Mouse (Mus musculus): ENCODE results near the gene Gm45717. TPM values are rescaled to one million over a fixed set of nuclear protein-coding genes. Genes with fewer than 3 reads are reported as not detected.

Gene Gm45717
- polyA plus RNA-seq, 1 experiment from 2014 or later: not detected

- ATAC-seq (replicated peaks): no peak
- Histone ChIP-seq H3K9ac (replicated peaks) (no peak overlapping the region), H3K27ac (replicated peaks) (no peak overlapping the region), H3K27me3 (no peaks in the 10 kb centered on the region), H3K4me3 (no peak overlapping the region), H3K36me3 (no peaks in the 10 kb centered on the region), H3K4me2 (replicated peaks) (no peak overlapping the region), H3K4me1 (peaks cover 13% of the 10 kb centered on the region), H3K9me3 (no peaks in the 10 kb centered on the region)
- WGBS: 44% methylated on average over 3 of the region's 3 CpGs
Measured at GRCm38 (mm10) chr7:140938436-140938835, 17.3 kb downstream of the Gm45717 start.

DNA sequence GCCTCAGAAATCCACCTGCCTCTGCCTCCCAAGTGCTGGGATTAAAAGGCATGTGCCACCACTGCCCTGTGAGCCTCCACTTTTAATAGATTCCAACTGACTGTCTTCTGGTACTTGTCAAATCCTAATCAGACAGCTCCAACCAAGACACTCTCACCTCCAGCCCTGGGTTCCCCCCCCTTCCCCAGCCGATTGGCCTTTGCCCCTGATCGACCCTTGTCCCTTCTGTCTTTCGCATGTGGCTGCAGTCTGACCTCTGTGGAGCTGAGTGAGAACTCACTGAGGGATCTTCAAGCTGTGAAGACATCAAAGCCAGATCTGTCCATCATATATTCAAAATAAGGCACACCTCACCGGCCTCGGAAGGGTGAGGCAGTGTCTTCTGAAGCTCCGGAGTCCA lies 28.6 kb downstream of the Gm45717 start:
- Histone ChIP-seq H3K9ac (replicated peaks) (no peak overlapping the region), H3K4me2 (replicated peaks) (no peak overlapping the region), H3K36me3 (no peaks in the 10 kb centered on the region), H3K27ac (replicated peaks) (no peak overlapping the region), H3K27me3 (peaks cover 30% of the 10 kb centered on the region), H3K4me3 (no peak overlapping the region), H3K9me3 (no peaks in the 10 kb centered on the region), H3K4me1 (peaks cover 15% of the 10 kb centered on the region)
- ATAC-seq (replicated peaks): no peak
- 93% methylated on average over 6 of the region's 6 CpGs for WGBS

- Histone ChIP-seq H3K4me2 (replicated peaks) (peak overlapping the region; percentile 84), H3K9ac (replicated peaks) (peak overlapping the region; percentile 32), H3K27ac (replicated peaks) (no peak overlapping the region), H3K9me3 (no peaks in the 10 kb centered on the region), H3K4me3 (peak overlapping the region; percentile 44), H3K27me3 (peaks cover 64% of the 10 kb centered on the region), H3K36me3 (no peaks in the 10 kb centered on the region), H3K4me1 (peaks cover 18% of the 10 kb centered on the region)
- WGBS: 16% methylated on average over 30 of the region's 30 CpGs
- ATAC-seq (replicated peaks): no peak
Measured at GRCm38 (mm10) chr7:140923070-140923775, 32.5 kb downstream of the Gm45717 start.

DNA sequence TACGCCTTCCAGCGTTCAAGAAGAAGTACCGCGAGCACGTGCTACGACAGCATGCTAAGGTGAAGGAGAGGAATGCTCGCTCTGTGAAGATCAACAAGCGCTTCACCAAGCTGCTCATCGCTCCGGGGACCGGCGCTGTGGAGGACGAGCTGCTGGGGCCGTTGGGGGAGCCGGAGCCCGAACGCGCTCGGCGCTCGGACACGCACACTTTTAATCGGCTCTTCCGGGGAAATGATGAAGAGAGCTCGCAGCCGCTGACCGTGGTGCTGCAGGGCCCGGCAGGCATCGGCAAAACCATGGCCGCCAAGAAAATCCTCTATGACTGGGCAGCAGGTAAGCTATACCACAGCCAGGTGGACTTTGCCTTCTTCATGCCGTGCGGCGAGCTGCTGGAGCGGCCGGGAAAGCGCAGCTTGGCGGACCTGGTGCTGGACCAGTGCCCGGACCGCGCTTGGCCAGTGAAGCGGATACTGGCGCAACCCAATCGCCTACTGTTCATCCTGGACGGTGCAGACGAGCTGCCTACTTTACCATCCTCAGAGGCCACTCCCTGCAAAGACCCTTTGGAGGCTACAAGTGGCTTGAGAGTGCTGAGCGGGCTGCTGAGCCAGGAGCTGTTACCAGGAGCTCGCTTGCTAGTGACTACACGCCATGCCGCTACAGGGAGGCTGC lies 33.2 kb downstream of the Gm45717 start:
- no peak overlapping the region for H3K27ac ChIP-seq (replicated peaks)
- under 1% methylated on average over 49 of the region's 49 CpGs for WGBS
- ATAC-seq (replicated peaks): peak; percentile 41; the same call in 1 of the 2 replicates
- peak overlapping the region; percentile 84 for H3K4me2 ChIP-seq (replicated peaks)
- H3K9me3 ChIP-seq: no peaks in the 10 kb centered on the region
- no peaks in the 10 kb centered on the region for H3K36me3 ChIP-seq
- H3K27me3 ChIP-seq: peaks cover 64% of the 10 kb centered on the region
- H3K9ac ChIP-seq (replicated peaks): peak overlapping the region; percentile 32
- peak overlapping the region; percentile 44 for H3K4me3 ChIP-seq
- peaks cover 18% of the 10 kb centered on the region for H3K4me1 ChIP-seq

- H3K4me1 ChIP-seq: peaks cover 18% of the 10 kb centered on the region
- H3K4me3 ChIP-seq: no peak overlapping the region
- ATAC-seq (replicated peaks): no peak
- H3K9me3 ChIP-seq: no peaks in the 10 kb centered on the region
- H3K4me2 ChIP-seq (replicated peaks): peak overlapping the region; percentile 84
- H3K27me3 ChIP-seq: peaks cover 67% of the 10 kb centered on the region
- H3K27ac ChIP-seq (replicated peaks): no peak overlapping the region
- H3K36me3 ChIP-seq: no peaks in the 10 kb centered on the region
- 30% methylated on average over 22 of the region's 22 CpGs for WGBS
- no peak overlapping the region for H3K9ac ChIP-seq (replicated peaks)
Measured at GRCm38 (mm10) chr7:140921225-140921975, 34.3 kb downstream of the Gm45717 start.

DNA sequence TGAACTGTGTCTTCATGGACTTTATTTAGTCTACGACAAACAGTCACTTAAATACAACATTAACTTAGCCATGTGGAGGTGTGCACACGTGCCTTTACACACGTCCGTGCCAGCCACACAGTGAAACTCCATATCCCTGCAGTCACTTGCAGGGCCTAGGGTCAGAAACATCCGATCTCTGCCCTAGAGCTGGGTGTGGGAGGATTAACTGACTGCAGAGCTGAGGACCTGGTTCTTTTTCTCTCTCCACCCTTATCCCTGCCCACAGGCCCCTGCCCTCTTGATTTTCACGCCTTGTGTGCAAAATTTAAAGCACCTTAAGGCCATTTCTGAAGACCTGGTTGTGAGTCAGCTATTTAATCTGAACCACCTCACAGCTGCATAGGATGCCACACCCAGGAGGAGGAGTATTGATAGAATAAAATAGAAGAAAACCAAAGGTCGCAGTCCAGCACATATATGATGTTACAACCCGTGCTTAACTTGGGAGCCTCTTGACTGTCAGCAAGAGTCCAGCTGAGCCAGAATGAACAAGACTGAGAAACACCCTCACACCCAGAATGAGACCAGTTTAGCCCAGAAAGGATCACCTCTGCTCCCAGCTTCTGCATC lies 35.2 kb downstream of the Gm45717 start, which contains the start of gene Nlrp6:
Gene Nlrp6 (plus strand): TSS at position 485 of the 612 bp plus-strand sequence.
- 81% methylated on average over 8 of the region's 8 CpGs for WGBS
- H3K4me3 ChIP-seq: no peak within 1 kb of the TSS
- no peak for ATAC-seq (replicated peaks)
- no peaks in the 10 kb centered on the region for H3K9me3 ChIP-seq
- no peak within 1 kb of the TSS for H3K9ac ChIP-seq (replicated peaks)
- no peak within 1 kb of the TSS for H3K27ac ChIP-seq (replicated peaks)
- peaks cover 18% of the 10 kb centered on the region for H3K4me1 ChIP-seq
- H3K36me3 ChIP-seq: no peaks in the 10 kb centered on the region
- H3K4me2 ChIP-seq (replicated peaks): peak within 1 kb of the TSS; percentile 84; the same call in 1 of the 2 replicates
- peaks cover 67% of the 10 kb centered on the region for H3K27me3 ChIP-seq

- 80% methylated on average over 4 of the region's 4 CpGs for WGBS
- Histone ChIP-seq H3K27me3 (peaks cover 64% of the 10 kb centered on the region), H3K4me3 (no peak overlapping the region), H3K4me1 (peaks cover 18% of the 10 kb centered on the region), H3K36me3 (no peaks in the 10 kb centered on the region), H3K4me2 (replicated peaks) (no peak overlapping the region), H3K9me3 (no peaks in the 10 kb centered on the region), H3K27ac (replicated peaks) (no peak overlapping the region), H3K9ac (replicated peaks) (no peak overlapping the region)
- ATAC-seq (replicated peaks): no peak
Measured at GRCm38 (mm10) chr7:140919911-140920310, 35.8 kb downstream of the Gm45717 start.

- Histone ChIP-seq H3K4me3 (no peak overlapping the region), H3K9ac (replicated peaks) (no peak overlapping the region), H3K4me1 (no peaks in the 10 kb centered on the region), H3K27ac (replicated peaks) (no peak overlapping the region), H3K4me2 (replicated peaks) (no peak overlapping the region), H3K27me3 (peaks cover 6% of the 10 kb centered on the region; the same call in 1 of the 2 replicates), H3K36me3 (no peaks in the 10 kb centered on the region), H3K9me3 (no peaks in the 10 kb centered on the region)
- 83% methylated on average over 8 of the region's 8 CpGs for WGBS
- no peak for ATAC-seq (replicated peaks)
Measured at GRCm38 (mm10) chr7:140914031-140914690, 41.6 kb downstream of the Gm45717 start.

DNA sequence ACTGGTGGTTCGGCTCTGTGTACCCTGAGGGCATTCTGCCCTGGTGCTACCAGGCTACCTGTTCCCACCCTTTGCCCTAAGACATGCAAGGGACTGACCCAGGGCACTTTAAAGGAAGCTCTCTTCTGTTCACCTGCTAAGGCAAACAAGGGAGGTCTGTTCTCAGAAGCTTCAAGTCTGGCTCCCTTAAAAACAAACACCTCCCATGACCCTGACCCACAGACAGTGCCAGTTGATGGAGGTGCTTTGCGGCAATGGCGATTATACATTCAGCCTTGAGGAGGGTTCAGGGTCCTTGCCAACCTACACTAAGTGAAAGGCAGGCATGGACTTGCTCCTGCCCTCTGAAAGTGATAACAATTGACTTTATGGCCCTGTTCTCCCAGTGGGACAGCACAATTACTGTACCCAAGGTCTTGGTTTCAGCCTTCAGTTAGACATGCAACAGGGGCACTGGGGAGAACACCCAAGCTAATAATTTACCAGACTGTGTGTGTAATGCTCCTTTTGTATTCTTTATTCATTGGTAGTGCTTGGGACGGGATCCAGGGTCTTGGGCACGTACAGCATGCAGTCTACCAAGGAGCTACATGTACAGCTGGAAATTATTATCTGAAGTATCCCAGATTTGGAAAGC lies 42.8 kb downstream of the Gm45717 start:
- Histone ChIP-seq H3K27ac (replicated peaks) (no peak overlapping the region), H3K36me3 (no peaks in the 10 kb centered on the region), H3K27me3 (0 out of 2 replicates have a peak, but pooled peaks cover 3% of the 10 kb centered on the region), H3K9me3 (no peaks in the 10 kb centered on the region), H3K4me1 (peaks cover 5% of the 10 kb centered on the region), H3K4me2 (replicated peaks) (no peak overlapping the region), H3K9ac (replicated peaks) (no peak overlapping the region), H3K4me3 (no peak overlapping the region)
- 75% methylated on average over 5 of the region's 5 CpGs for WGBS
- no peak for ATAC-seq (replicated peaks)

GRCm38 (mm10) chr7:140912293-140912692 lies 43.4 kb downstream of the Gm45717 start:
- H3K27me3 ChIP-seq: 0 out of 2 replicates have a peak, but pooled peaks cover 2% of the 10 kb centered on the region
- H3K4me1 ChIP-seq: peaks cover 5% of the 10 kb centered on the region
- H3K4me2 ChIP-seq (replicated peaks): no peak overlapping the region
- WGBS: 73% methylated on average over 3 of the region's 3 CpGs
- no peaks in the 10 kb centered on the region for H3K9me3 ChIP-seq
- no peak overlapping the region for H3K4me3 ChIP-seq
- no peak overlapping the region for H3K9ac ChIP-seq (replicated peaks)
- no peaks in the 10 kb centered on the region for H3K36me3 ChIP-seq
- ATAC-seq (replicated peaks): no peak
- H3K27ac ChIP-seq (replicated peaks): no peak overlapping the region

DNA sequence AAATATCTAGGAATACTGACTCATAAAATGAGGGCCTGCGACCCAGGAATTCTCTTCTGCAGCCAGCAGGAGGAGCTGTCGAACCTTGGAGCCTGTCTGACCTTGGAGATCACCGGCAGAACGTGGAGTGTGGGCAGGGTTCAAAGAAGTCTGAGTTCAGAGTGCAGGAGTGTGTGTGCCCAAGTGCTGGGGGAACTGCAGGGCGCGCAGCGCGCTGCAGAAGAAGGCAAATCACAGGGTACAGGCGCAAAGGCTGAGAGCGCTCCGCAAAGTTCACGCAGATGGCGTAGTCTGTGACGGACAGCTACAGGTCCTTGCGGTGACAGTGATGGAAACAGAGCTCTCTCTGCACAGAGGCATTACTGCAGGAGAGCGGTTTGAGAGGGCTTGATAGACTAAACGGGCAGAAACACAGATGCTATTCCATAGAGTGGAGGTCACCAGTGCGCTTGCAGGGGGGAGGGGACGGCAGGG lies 47.1 kb downstream of the Gm45717 start:
- WGBS: 2% methylated on average over 19 of the region's 19 CpGs
- H3K27me3 ChIP-seq: no peaks in the 10 kb centered on the region
- H3K4me1 ChIP-seq: peaks cover 5% of the 10 kb centered on the region
- peak overlapping the region; percentile 40 for H3K4me3 ChIP-seq
- 0 out of 2 replicates have a peak, but pooled peaks have one; percentile 29 for ATAC-seq (replicated peaks)
- H3K4me2 ChIP-seq (replicated peaks): peak overlapping the region; percentile 83
- no peak overlapping the region for H3K27ac ChIP-seq (replicated peaks)
- 0 out of 2 replicates have a peak overlapping the region, but pooled peaks have one; percentile 19 for H3K9ac ChIP-seq (replicated peaks)
- no peaks in the 10 kb centered on the region for H3K9me3 ChIP-seq
- H3K36me3 ChIP-seq: no peaks in the 10 kb centered on the region

All from forebrain, embryonic 15.5 days (tissue).